Mouse (Mus musculus) adrenal gland (tissue): ENCODE measurements around the gene 4930558K02Rik.

Experiments
- intact Hi-C: fragments of 180-260 bp; cut with DNase I; formaldehyde crosslinking; loops from one replicate; pipeline ENCODE4 v1.15.1; 2025

The 4930558K02Rik gene

DNA sequence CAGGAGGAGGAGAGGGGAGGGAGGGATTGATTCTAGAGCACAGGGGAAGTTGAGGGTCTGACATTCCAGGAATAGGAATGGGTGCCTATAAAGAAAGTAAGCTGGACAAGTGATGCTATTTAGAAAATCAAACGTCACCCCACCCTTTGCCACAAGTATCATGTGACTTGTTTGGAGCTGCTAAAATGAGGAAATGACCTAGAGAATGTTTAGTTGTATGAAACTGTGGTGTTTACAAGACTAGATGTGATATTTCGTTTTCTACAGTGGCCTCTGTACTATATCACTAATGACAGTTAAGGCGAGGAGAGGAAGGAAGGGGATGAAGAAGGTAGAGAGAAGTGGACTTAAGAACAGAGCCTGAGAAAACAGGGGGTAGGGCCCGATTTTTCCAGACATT is 19.3 kb upstream of the 4930558K02Rik start:
- intact Hi-C loops: no loop called here

GRCm38 (mm10) chr1:161992389-161992788 is 13.0 kb upstream of the 4930558K02Rik start:
- intact Hi-C loops: no loop called here

- intact Hi-C loops: no loop called here
These were observed 12.4 kb upstream of the 4930558K02Rik start for GRCm38 (mm10) chr1:161991846-161992245.

GRCm38 (mm10) chr1:161990684-161991578 is 11.5 kb upstream of the 4930558K02Rik start:
- intact Hi-C loops: no loop called here

GRCm38 (mm10) chr1:161983979-161984566 is 4.6 kb upstream of the 4930558K02Rik start:
- intact Hi-C loops: no loop called here

GRCm38 (mm10) chr1:161983451-161983850 is 4.0 kb upstream of the 4930558K02Rik start:
- intact Hi-C loops: no loop called here

GRCm38 (mm10) chr1:161980626-161981298 is 1.3 kb upstream of the 4930558K02Rik start:
- intact Hi-C loops: no loop called here

GRCm38 (mm10) chr1:161980046-161980445 is 610 bp upstream of the 4930558K02Rik start:
- intact Hi-C loops: no loop called here

DNA sequence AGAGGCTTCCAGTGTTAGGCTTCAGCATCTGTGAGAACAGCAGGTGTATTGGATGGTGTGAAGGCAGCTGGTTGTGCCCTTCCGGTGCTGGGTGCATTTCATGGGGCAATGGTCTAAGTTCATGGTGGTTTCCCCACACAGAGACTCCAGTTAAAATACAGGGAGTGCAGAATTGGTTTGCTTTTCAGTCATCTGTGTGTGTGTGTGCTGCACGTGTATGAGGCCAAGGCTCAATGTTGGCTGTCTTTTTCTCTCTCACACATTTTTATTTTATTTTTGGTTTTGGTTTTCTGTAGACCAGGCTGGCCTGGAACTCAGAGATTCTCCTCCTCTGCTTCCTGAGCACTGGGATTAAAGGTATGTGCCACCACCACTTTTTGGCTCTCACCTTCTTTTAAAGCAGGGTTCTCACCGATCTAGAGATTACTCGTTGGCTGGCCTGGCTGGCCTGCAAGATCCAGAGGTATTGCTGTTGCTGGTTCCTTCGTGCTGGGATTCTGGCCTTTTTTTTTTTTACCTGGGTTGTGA is 1.2 kb downstream of the 4930558K02Rik start:
- intact Hi-C loops: loop anchor here (5.0 kb wide), 1 partner anchor 231 kb away; no protein-coding TSS in a partner anchor

DNA sequence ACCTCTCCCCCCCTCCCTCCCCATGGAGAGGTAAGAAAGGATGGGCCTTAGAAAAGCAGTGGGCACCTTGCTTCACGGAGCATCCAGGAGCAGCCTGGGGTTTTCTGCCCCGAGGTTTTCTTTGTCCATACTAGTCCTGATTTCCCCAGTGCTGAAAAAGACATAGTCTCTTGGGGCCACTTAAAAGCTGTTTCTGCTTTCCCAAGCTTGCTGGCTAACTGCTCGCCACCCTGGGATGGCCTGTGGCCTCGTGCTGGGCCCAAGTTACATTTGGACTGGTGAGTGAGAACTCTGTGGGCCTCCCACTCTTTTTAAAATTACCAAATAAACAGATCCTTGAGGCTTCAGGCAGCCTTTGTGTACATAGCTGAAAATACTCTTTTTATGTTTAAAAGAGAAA is 2.1 kb downstream of the 4930558K02Rik start:
- intact Hi-C loops: loop anchor here (5.0 kb wide), 1 partner anchor 230 kb away; no protein-coding TSS in a partner anchor

DNA sequence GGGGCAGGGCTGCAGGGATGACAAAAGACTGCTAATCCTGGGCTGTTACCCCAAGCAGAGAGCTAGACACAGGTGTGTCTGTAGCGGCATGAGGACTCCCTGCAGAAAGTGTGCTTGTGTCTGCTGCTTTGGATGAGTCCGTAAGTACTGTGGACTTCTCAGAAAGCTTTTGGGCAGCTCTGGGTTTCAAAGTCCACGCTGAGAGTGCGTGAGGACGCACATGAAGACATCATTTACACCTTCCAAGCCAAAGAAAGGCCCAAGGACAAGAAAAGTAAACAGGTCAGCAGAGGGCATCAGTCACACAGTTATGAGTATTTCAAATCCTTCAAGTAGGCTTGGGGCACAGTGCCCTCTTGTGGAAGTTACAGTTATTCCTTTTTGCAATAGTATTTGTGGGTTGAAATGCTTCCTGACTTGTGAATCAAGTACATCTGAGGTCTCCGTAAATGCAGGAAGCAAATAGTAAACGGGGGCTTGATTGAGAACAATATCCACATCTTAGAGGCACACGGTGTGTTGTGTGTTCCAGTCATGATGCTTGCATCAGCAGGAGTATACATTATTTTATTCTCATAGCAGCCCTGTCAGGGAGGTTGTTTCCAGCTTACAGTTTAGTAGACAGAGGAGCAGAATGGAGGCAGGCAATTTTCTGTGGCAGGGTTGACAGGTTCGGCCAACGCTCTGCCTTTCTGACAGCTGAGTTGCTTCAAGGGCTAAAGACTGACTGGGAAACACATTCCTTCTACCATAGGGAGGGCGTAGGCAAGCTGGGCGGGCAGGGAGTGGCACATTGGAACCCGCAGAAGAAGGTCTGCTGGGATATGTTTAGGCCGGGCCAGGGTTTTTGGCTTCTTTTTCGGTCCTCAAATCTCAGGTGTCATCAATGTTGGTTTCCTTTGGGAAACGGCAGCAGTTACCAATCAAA is 2.9 kb downstream of the 4930558K02Rik start:
- intact Hi-C loops: loop anchor here (5.0 kb wide), 1 partner anchor 229 kb away; no protein-coding TSS in a partner anchor

- intact Hi-C loops: no loop called here
These were observed 7.2 kb downstream of the 4930558K02Rik start for GRCm38 (mm10) chr1:161972233-161972632.

DNA sequence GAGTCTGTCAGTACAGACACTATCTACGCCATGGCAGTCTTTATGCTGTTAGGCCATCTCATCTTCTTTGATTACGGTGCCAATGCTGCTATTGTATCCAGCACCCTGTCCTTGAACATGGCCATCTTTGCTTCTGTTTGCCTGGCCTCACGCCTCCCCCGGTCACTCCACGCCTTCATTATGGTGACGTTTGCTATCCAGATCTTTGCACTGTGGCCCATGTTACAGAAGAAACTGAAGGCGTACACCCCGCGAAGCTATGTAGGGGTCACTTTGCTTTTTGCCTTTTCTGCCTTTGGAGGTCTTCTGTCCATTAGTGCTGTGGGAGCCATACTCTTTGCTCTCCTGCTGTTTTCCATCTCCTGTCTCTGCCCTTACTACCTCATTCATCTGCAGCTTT is 8.6 kb downstream of the 4930558K02Rik start:
- intact Hi-C loops: no loop called here

- intact Hi-C loops: loop anchor here (5.0 kb wide), 1 partner anchor 91 kb away; the partner anchor contains the start of gene Suco
These were observed 10.6 kb downstream of the 4930558K02Rik start, which contains the start of gene Pigc for GRCm38 (mm10) chr1:161968589-161969407. Gene Pigc, plus strand, starts transcription at chr1:161969186.

GRCm38 (mm10) chr1:161967936-161968335 is 11.5 kb downstream of the 4930558K02Rik start:
- intact Hi-C loops: loop anchor here (5.0 kb wide), 1 partner anchor 91 kb away; the partner anchor contains the start of gene Suco

DNA sequence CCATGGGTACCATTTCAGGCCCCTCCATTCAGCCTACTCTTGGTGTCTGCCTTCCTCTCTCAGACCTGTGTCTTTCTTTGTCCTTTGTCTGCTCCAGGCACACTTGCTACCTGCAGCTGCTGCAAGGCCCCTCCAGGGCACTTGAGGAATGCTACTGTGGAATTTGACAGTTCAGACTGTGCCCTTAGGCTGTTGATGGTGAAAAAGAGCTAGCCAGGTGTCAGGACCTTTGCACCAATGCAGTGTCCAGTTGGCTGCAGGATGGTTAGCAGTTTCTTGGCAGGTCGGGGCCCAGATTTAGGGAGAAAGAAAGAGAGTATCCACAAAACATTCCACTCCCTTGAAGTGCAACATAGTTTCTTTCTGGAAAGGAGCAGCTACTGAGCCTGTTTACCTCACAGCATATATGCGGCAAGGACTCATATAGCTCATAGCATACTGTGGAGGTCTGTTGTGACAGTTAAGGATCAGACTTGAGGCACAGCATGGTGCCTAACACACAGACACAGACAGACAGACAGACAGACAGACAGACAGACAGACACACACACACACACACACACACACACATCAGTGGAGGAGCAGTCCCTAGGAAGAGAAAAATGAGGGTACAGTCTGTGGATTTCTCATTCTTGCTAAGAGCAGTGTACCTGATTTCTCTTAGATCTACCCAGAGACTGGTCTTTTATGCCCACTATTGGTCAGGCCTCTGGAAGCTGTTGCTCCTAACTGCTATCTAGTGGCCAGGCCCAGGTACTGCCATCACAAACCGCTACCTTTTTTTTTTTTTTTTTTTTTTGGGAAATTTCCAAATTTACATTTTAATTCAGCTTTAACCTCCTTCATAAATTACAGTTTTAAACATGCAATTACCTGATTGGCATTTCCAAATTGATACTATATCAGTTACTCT is 16.7 kb downstream of the 4930558K02Rik start:
- intact Hi-C loops: loop anchor here (5.0 kb wide), 1 partner anchor 215 kb away; no protein-coding TSS in a partner anchor

DNA sequence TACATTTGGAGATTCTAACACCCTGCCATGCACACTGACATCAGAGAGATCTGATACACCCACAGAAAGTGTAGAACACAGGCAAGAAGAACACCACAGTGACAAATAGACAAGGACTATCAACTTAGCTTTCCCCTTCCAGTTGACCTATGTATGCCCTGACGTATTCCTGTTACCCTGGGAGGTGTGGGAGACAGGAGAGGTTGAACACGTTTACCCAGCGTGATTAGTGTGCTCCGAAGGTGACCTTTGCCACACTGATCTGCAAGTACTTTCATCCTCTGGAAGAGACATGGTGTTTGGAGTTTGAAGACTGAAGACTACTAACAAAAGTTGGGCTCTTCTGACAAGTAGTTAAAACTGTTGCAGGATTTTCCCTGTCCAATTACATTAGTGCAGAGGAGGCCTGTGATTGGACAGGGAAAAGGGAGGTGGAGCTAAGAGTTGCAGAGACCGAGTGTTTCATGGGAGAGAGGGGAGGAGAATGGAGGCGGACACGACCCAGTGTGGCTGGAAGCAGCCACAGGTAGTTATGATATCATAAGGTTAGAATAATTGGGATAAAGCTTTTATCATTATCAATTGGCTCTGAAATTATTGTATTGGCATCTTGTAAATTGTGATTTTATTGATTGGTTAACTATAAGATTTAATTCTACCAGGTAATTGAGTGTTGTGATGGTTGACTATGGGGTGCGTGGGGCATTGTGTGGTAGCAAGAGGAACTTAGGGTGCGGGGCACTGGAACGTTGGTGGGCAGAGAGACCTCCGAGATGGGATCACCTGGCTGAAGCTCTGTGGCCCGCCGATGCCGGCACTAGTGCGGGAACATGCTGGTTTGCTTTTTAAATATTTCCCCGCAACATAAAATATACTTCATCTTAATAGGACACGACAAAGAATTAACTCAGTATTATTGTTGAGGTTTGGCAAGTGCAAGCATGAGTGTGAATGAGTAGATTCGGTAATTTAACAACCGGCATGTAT is 21.2 kb downstream of the 4930558K02Rik start:
- intact Hi-C loops: no loop called here
